Mouse (Mus musculus) testis, adult 2 months (tissue): ENCODE data around the gene Mtfp1.

ENCODE experiments used
- CTCF ChIP-seq: fragments of 200-500 bp; IDR thresholded peaks from 2 replicates; pipeline ENCODE4 v1.5.1; 2012; ENCODE audit warnings: low read depth, mild to moderate bottlenecking, inconsistent platforms, low read length, moderate library complexity; ENCODE audit not compliant: control insufficient read depth, insufficient read depth, insufficient replicate concordance
- POLR2A ChIP-seq: fragments of 200-500 bp; IDR thresholded peaks from 2 replicates; pipeline ENCODE4 v1.6.1; 2012; ENCODE audit warnings: low read depth, mild to moderate bottlenecking, inconsistent platforms, low read length, moderate library complexity; ENCODE audit not compliant: control insufficient read depth

DNA sequence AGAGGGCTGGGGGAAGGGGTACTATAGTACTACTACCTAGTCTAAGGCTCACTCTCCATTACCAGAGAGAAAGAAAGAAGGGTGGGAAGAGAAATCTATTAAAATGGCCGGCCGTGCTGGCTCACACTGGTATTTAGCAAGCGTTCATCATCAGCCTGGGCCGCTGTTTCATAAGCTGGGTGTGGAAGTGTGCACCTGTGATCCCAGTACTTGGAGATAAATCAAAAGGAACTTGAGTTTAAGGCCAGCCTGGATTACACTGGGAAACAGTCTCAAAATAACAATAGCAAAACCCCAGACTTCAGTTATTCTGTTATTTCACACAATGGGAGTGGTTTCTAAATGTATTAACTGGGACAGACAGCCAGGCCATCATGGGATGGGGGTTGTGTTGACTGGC, 32.7 kb downstream of the Mtfp1 start:
- TF ChIP-seq CTCF = no peak
- TF ChIP-seq POLR2A = no peak
